Mouse (Mus musculus): Measurements from ENCODE around the gene Plin3.

DNA sequence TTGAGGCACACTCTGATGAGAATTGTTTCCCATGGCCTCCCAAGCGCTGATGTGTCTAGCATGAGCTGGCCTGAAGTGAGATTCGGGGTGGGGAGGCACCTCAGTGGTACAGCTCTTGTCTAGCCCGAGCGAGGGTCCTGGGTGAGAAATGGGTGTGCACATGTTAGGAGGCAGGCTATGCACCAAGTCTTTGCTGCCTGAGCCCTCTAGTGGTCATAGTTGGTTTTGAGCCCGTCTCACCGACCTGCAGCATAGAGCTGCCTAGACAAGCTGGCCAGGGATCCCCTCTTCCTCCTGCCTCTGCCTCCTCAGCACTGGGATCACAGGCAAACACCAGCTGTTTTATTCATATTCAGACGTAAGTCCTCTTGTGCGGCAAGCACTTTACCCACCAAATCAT is 28.7 kb downstream of the Plin3 start:
- peak; percentile 85; the same call in 1 of the 2 replicates for TF ChIP-seq CTCF (IDR thresholded peaks at IDR 0.05; ENCODE audit: borderline replicate concordance, control insufficient read depth, extremely low read depth, insufficient read depth, low read length, poor library complexity)
- no peak for TF ChIP-seq POLR2A (IDR thresholded peaks at IDR 0.05; ENCODE audit: control insufficient read depth, extremely low read depth, insufficient read depth, low read length, poor library complexity)
